Mouse (Mus musculus) midbrain, embryonic 15.5 days (tissue): Measurements from ENCODE around the gene Cyp2a12. TPM values are rescaled to one million over a fixed set of nuclear protein-coding genes. Genes with fewer than 3 reads are reported as not detected.
"Not testable (repeated sequence)": the region's sequence is repeated elsewhere in the genome, so short reads cannot be mapped to it uniquely, and the experiment has no call there.

Experiments
- ATAC-seq: fragments of 200-750 bp; cut with Nextera tagmentation; replicated peaks from 2 replicates; pipeline ENCODE4 v1.8.0; 2017; ENCODE audit warnings: moderate TSS enrichment
- H3K27ac ChIP-seq: fragments of 300-500 bp; sonication (generic); 2 replicates; pipeline ENCODE4 v1.5.1; 2015; ENCODE audit warnings: mild to moderate bottlenecking, inconsistent platforms
- H3K27me3 ChIP-seq: fragments of 300-500 bp; sonication (generic); replicated peaks from 2 replicates; pipeline ENCODE4 v1.6.1; 2015; ENCODE audit warnings: inconsistent platforms
- H3K36me3 ChIP-seq: fragments of 300-500 bp; sonication (generic); replicated peaks from 2 replicates; pipeline ENCODE4 v1.6.1; 2015; ENCODE audit warnings: inconsistent platforms
- H3K4me1 ChIP-seq: fragments of 300-500 bp; sonication (generic); 2 replicates; pipeline ENCODE4 v1.6.1; 2015; ENCODE audit warnings: inconsistent platforms
- H3K4me2 ChIP-seq: fragments of 300-500 bp; sonication (generic); 2 replicates; pipeline ENCODE4 v1.6.1; 2015; ENCODE audit warnings: inconsistent platforms, mild to moderate bottlenecking, moderate library complexity
- H3K4me3 ChIP-seq: fragments of 300-500 bp; sonication (generic); 2 replicates; pipeline ENCODE4 v1.5.1; 2015; ENCODE audit warnings: mild to moderate bottlenecking, inconsistent platforms
- H3K9ac ChIP-seq: fragments of 300-500 bp; sonication (generic); 2 replicates; pipeline ENCODE4 v1.6.1; 2015; ENCODE audit warnings: mild to moderate bottlenecking, inconsistent platforms
- H3K9me3 ChIP-seq: fragments of 300-500 bp; sonication (generic); 2 replicates; pipeline ENCODE4 v1.6.1; 2016; ENCODE audit warnings: inconsistent platforms
- WGBS: fragments of 180-500 bp; shearing (Covaris S2); methylation state at CpG from one replicate; pipeline ENCODE4 v1.1.7; 2015; ENCODE audit warnings: mixed read lengths; 5-methylcytosine and 5-hydroxymethylcytosine counted together
- polyA plus RNA-seq: library from polyadenylated mRNA; unstranded; fragments of >200 nt; fragmentation: Nextera tagmentation; extraction: Ambion mirVana; gene quantifications from 2 replicates; pipeline ENCODE4 v1.2.1, GENCODE M21; 2015

Gene Cyp2a12
- polyA plus RNA-seq: not detected in 2 replicates

- Histone ChIP-seq H3K4me3 (no peak within 1 kb of the TSS), H3K27ac (no peak within 1 kb of the TSS), H3K9me3 (no peaks in the 10 kb centered on the region), H3K4me1 (no peaks in the 10 kb centered on the region), H3K9ac (no peak within 1 kb of the TSS), H3K36me3 (no peaks in the 10 kb centered on the region), H3K4me2 (no peak within 1 kb of the TSS), H3K27me3 (no peaks in the 10 kb centered on the region)
- ATAC-seq: no peak
- 82% methylated on average over 2 of the region's 2 CpGs for WGBS
These were observed at the start of gene Cyp2a12 for GRCm38 (mm10) chr7:27028789-27029188. Gene Cyp2a12, plus strand, starts transcription at chr7:27029081.

- WGBS: 79% methylated on average over 2 of the region's 2 CpGs
- H3K4me3 ChIP-seq, H3K36me3 ChIP-seq, H3K4me2 ChIP-seq, H3K27ac ChIP-seq, H3K9ac ChIP-seq, H3K4me1 ChIP-seq, H3K9me3 ChIP-seq, H3K27me3 ChIP-seq, ATAC-seq: not testable (repeated sequence)
These were observed 47.4 kb upstream of the Cyp2a12 start for GRCm38 (mm10) chr7:26981464-26981863.

GRCm38 (mm10) chr7:26981937-26982336 lies 46.9 kb upstream of the Cyp2a12 start:
- H3K4me2 ChIP-seq, ATAC-seq, H3K27me3 ChIP-seq, H3K27ac ChIP-seq, H3K36me3 ChIP-seq, H3K4me1 ChIP-seq, H3K9ac ChIP-seq, H3K9me3 ChIP-seq, H3K4me3 ChIP-seq: not testable (repeated sequence)
- 84% methylated on average over 1 of the region's 1 CpGs for WGBS

- H3K4me1 ChIP-seq: no peaks in the 10 kb centered on the region
- H3K4me2 ChIP-seq: no peak overlapping the region
- H3K27ac ChIP-seq: no peak overlapping the region
- no peak overlapping the region for H3K4me3 ChIP-seq
- no peaks in the 10 kb centered on the region for H3K9me3 ChIP-seq
- whole genome bisulfite sequencing: 26% methylated on average over 1 of the region's 1 CpGs
- ATAC-seq: no peak
- no peaks in the 10 kb centered on the region for H3K36me3 ChIP-seq
- H3K27me3 ChIP-seq: no peaks in the 10 kb centered on the region
- H3K9ac ChIP-seq: no peak overlapping the region
These were observed 46.3 kb upstream of the Cyp2a12 start for GRCm38 (mm10) chr7:26982551-26982950.

GRCm38 (mm10) chr7:26983151-26983550 lies 45.7 kb upstream of the Cyp2a12 start:
- H3K27ac ChIP-seq, ATAC-seq, H3K4me2 ChIP-seq, H3K4me3 ChIP-seq, H3K9ac ChIP-seq, H3K4me1 ChIP-seq, H3K36me3 ChIP-seq, H3K27me3 ChIP-seq, H3K9me3 ChIP-seq: not testable (repeated sequence)
- 15% methylated on average over 1 of the region's 1 CpGs for WGBS

GRCm38 (mm10) chr7:27026581-27026980 lies 2.3 kb upstream of the Cyp2a12 start:
- not testable (repeated sequence) for H3K4me3 ChIP-seq

GRCm38 (mm10) chr7:27048886-27049285 lies 20.0 kb downstream of the Cyp2a12 start:
- WGBS: 58% methylated on average over 1 of the region's 1 CpGs

More at GRCm38 (mm10) chr7:27026581-27026980, 2.3 kb upstream of the Cyp2a12 start:
- not testable (repeated sequence) for H3K9ac ChIP-seq, H3K27me3 ChIP-seq, H3K4me1 ChIP-seq, ATAC-seq, H3K9me3 ChIP-seq, H3K4me2 ChIP-seq, H3K36me3 ChIP-seq, H3K27ac ChIP-seq

GRCm38 (mm10) chr7:27059333-27059732 lies 30.5 kb downstream of the Cyp2a12 start:
- H3K9ac ChIP-seq, H3K36me3 ChIP-seq, H3K4me2 ChIP-seq, ATAC-seq, H3K9me3 ChIP-seq, H3K4me1 ChIP-seq, H3K4me3 ChIP-seq, H3K27ac ChIP-seq, H3K27me3 ChIP-seq: not testable (repeated sequence)
- WGBS: 94% methylated on average over 2 of the region's 2 CpGs

More at GRCm38 (mm10) chr7:27048886-27049285, 20.0 kb downstream of the Cyp2a12 start:
- H3K4me2 ChIP-seq, H3K36me3 ChIP-seq, H3K4me1 ChIP-seq, H3K4me3 ChIP-seq, ATAC-seq, H3K27ac ChIP-seq, H3K9ac ChIP-seq, H3K27me3 ChIP-seq, H3K9me3 ChIP-seq: not testable (repeated sequence)

- H3K4me1 ChIP-seq, H3K9ac ChIP-seq, H3K9me3 ChIP-seq, H3K4me3 ChIP-seq, H3K27ac ChIP-seq, ATAC-seq, H3K27me3 ChIP-seq, H3K4me2 ChIP-seq, H3K36me3 ChIP-seq: not testable (repeated sequence)
These were observed 31.0 kb downstream of the Cyp2a12 start for GRCm38 (mm10) chr7:27059896-27060295.

- H3K27me3 ChIP-seq: no peaks in the 10 kb centered on the region
- H3K9me3 ChIP-seq: no peaks in the 10 kb centered on the region
- H3K36me3 ChIP-seq: no peaks in the 10 kb centered on the region
- no peak overlapping the region for H3K27ac ChIP-seq
- no peak for ATAC-seq
- no peak overlapping the region for H3K4me2 ChIP-seq
- H3K4me3 ChIP-seq: no peak overlapping the region
- 68% methylated on average over 1 of the region's 1 CpGs for WGBS
- H3K4me1 ChIP-seq: no peaks in the 10 kb centered on the region
- H3K9ac ChIP-seq: no peak overlapping the region
These were observed 49.8 kb downstream of the Cyp2a12 start for GRCm38 (mm10) chr7:27078641-27079040.

- Histone ChIP-seq H3K36me3 (no peaks in the 10 kb centered on the region), H3K27me3 (no peaks in the 10 kb centered on the region), H3K9me3 (no peaks in the 10 kb centered on the region), H3K4me3 (no peak overlapping the region), H3K4me2 (no peak overlapping the region), H3K9ac (no peak overlapping the region), H3K27ac (no peak overlapping the region), H3K4me1 (no peaks in the 10 kb centered on the region)
- WGBS: 75% methylated on average over 2 of the region's 2 CpGs
- no peak for ATAC-seq
These were observed 52.7 kb downstream of the Cyp2a12 start for GRCm38 (mm10) chr7:27081625-27082024.
